Mouse (Mus musculus): ENCODE data around the gene Cdc37. TPM values are rescaled to one million over a fixed set of nuclear protein-coding genes. Genes with fewer than 3 reads are reported as not detected.

Cdc37 gene
- total RNA-seq (2023) = 100 to 1,000 TPM; 116 to 128 TPM

GRCm38 (mm10) chr9:21149654-21150419 is at the start of gene Cdc37:
Gene Cdc37, minus strand, starts transcription at chr9:21149982.

GRCm38 (mm10) chr9:21165041-21165951 is 15.5 kb upstream of the Cdc37 start, which contains the start of gene Pde4a:
Gene Pde4a, plus strand, starts transcription at chr9:21165714.

GRCm38 (mm10) chr9:21131059-21131956 is 18.5 kb downstream of the Cdc37 start, which contains the start of gene Tyk2:
Gene Tyk2, minus strand, starts transcription at chr9:21131243.

GRCm38 (mm10) chr9:21091707-21092320 is 58.0 kb downstream of the Cdc37 start, which contains the start of the genes Gm38431 and Raver1:
Gene Gm38431, minus strand, starts transcription at chr9:21091997.
Gene Raver1, minus strand, starts transcription at chr9:21092008.

Other genes starting within 250 kb of the Cdc37 start
- gene Dnmt1, start 190.1 kb downstream of the Cdc37 start, total RNA-seq (2023) = 10 to 100 TPM; 33.0 to 34.9 TPM
- gene S1pr2, start 173.2 kb downstream of the Cdc37 start, total RNA-seq (2023) = 10 to 100 TPM; 13.7 to 15.0 TPM
- gene Mrpl4, start 147.2 kb downstream of the Cdc37 start, total RNA-seq (2023) = 10 to 100 TPM; 55.9 to 65.5 TPM
- gene Icam1, start 134.0 kb downstream of the Cdc37 start, total RNA-seq (2023) = 100 to 1,000 TPM; 170 to 179 TPM
- gene Icam4, start 120.6 kb downstream of the Cdc37 start, total RNA-seq (2023) = 1 to 10 TPM; 1.8 to 3.4 TPM
- under 1 TPM; 0.33 to 0.47 TPM for gene Icam5, start 117.9 kb downstream of the Cdc37 start, total RNA-seq (2023)
- gene Zglp1, start 82.9 kb downstream of the Cdc37 start, total RNA-seq (2023) = 1 to 10 TPM in 1 of 2 experiments, not detected in 1; 1.0 TPM
- gene Gm49373, start 76.9 kb downstream of the Cdc37 start, total RNA-seq (2023) = under 1 TPM in 1 of 2 experiments, not detected in 1; 0.52 TPM
- 10 to 100 TPM; 20.9 to 22.5 TPM for gene Fdx1l, start 76.4 kb downstream of the Cdc37 start, total RNA-seq (2023)
- 1 to 10 TPM; 2.8 to 5.1 TPM for gene Gm38431, start 58.0 kb downstream of the Cdc37 start, total RNA-seq (2023)
- 10 to 100 TPM; 63.3 to 65.2 TPM for gene Raver1, start 58.0 kb downstream of the Cdc37 start, total RNA-seq (2023)
- gene Tyk2, start 18.7 kb downstream of the Cdc37 start, total RNA-seq (2023) = 10 to 100 TPM; 89.4 to 95.2 TPM
- 1 to 10 TPM; 9.0 to 9.6 TPM for gene Pde4a, start 15.7 kb upstream of the Cdc37 start, total RNA-seq (2023)
- 10 to 100 TPM; 28.1 TPM for gene Keap1, start 89.4 kb upstream of the Cdc37 start, total RNA-seq (2023)
- gene S1pr5, start 98.5 kb upstream of the Cdc37 start, total RNA-seq (2023) = 10 to 100 TPM; 61.9 to 82.6 TPM
- 10 to 100 TPM; 52.4 to 53.1 TPM for gene Atg4d, start 115.3 kb upstream of the Cdc37 start, total RNA-seq (2023)
- gene Kri1, start 138.0 kb upstream of the Cdc37 start, total RNA-seq (2023) = 10 to 100 TPM; 94.5 to 96.4 TPM
- 10 to 100 TPM; 43.1 to 53.2 TPM for gene Cdkn2d, start 141.4 kb upstream of the Cdc37 start, total RNA-seq (2023)
- 1 to 10 TPM in 1 of 2 experiments, under 1 TPM in 1; 0.76 to 1.2 TPM for gene Ap1m2, start 162.4 kb upstream of the Cdc37 start, total RNA-seq (2023)
- 100 to 1,000 TPM; 393 to 396 TPM for gene Slc44a2, start 170.7 kb upstream of the Cdc37 start, total RNA-seq (2023)
- gene Ilf3, start 217.9 kb upstream of the Cdc37 start, total RNA-seq (2023) = 10 to 100 TPM; 39.5 to 42.4 TPM

All from monocyte, adult 59 days (primary cell).